Mouse (Mus musculus) embryonic facial prominence, embryonic 13.5 days (tissue): ENCODE data around the gene Bcar3. TPM values are rescaled to one million over a fixed set of nuclear protein-coding genes. Genes with fewer than 3 reads are reported as not detected.

Source experiments
- ATAC-seq: fragments of 200-750 bp; cut with Nextera tagmentation; 2 replicates; pipeline ENCODE4 v1.8.0; 2017; ENCODE audit warnings: low read depth; ENCODE audit not compliant: insufficient number of reproducible peaks, insufficient read depth, low FRiP score, low TSS enrichment
- H3K27ac ChIP-seq: fragments of 300-500 bp; sonication (generic); 2 replicates; pipeline ENCODE4 v1.5.1; 2015; ENCODE audit warnings: moderate library complexity, mild to moderate bottlenecking, inconsistent platforms
- H3K27me3 ChIP-seq: fragments of 300-500 bp; sonication (generic); 2 replicates; pipeline ENCODE4 v1.6.1; 2015; ENCODE audit warnings: mild to moderate bottlenecking, inconsistent platforms
- H3K36me3 ChIP-seq: fragments of 300-500 bp; sonication (generic); 2 replicates; pipeline ENCODE4 v1.6.1; 2015; ENCODE audit warnings: mild to moderate bottlenecking, inconsistent platforms
- H3K4me1 ChIP-seq: fragments of 300-500 bp; sonication (generic); 2 replicates; pipeline ENCODE4 v1.6.1; 2015; ENCODE audit warnings: inconsistent platforms
- H3K4me2 ChIP-seq: fragments of 300-500 bp; sonication (generic); 2 replicates; pipeline ENCODE4 v1.6.1; 2015; ENCODE audit warnings: moderate library complexity, mild to moderate bottlenecking, inconsistent platforms
- H3K4me3 ChIP-seq: fragments of 300-500 bp; sonication (generic); 2 replicates; pipeline ENCODE4 v1.5.1; 2015; ENCODE audit warnings: mild to moderate bottlenecking, inconsistent platforms
- H3K9ac ChIP-seq: fragments of 300-500 bp; sonication (generic); 2 replicates; pipeline ENCODE4 v1.6.1; 2015; ENCODE audit warnings: mild to moderate bottlenecking, inconsistent platforms
- H3K9me3 ChIP-seq: fragments of 300-500 bp; sonication (generic); 2 replicates; pipeline ENCODE4 v1.6.1; 2016; ENCODE audit warnings: inconsistent platforms
- WGBS: fragments of 180-500 bp; shearing (Covaris S2); methylation state at CpG from one replicate; pipeline ENCODE4 v1.1.7; 2015; ENCODE audit warnings: mixed read lengths; 5-methylcytosine and 5-hydroxymethylcytosine counted together
- polyA plus RNA-seq: library from polyadenylated mRNA; unstranded; fragments of >200 nt; fragmentation: Nextera tagmentation; extraction: Ambion mirVana; gene quantifications from 2 replicates; pipeline ENCODE4 v1.2.1, GENCODE M21; 2015

The Bcar3 gene
- polyA plus RNA-seq, 1 experiment from 2014 or later, result 8.6 TPM

- H3K9ac ChIP-seq, result no peak overlapping the region
- H3K27me3 ChIP-seq, result peaks cover 11% of the 10 kb centered on the region; the same call in 1 of the 2 replicates
- no peaks in the 10 kb centered on the region for H3K9me3 ChIP-seq
- H3K4me3 ChIP-seq, result no peak overlapping the region
- no peak for ATAC-seq
- peaks cover 13% of the 10 kb centered on the region for H3K4me1 ChIP-seq
- H3K36me3 ChIP-seq, result no peaks in the 10 kb centered on the region
- 78% methylated on average over 7 of the region's 7 CpGs for WGBS
- no peak overlapping the region for H3K4me2 ChIP-seq
- H3K27ac ChIP-seq, result no peak overlapping the region
Observed at GRCm38 (mm10) chr3:122422276-122422675, 128.3 kb downstream of the Bcar3 start.

- Histone ChIP-seq H3K27me3 (peaks cover 6% of the 10 kb centered on the region; the same call in 1 of the 2 replicates), H3K9ac (no peak overlapping the region), H3K27ac (no peak overlapping the region), H3K4me1 (peaks cover 13% of the 10 kb centered on the region), H3K4me3 (no peak overlapping the region), H3K36me3 (no peaks in the 10 kb centered on the region), H3K9me3 (no peaks in the 10 kb centered on the region), H3K4me2 (no peak overlapping the region)
- ATAC-seq, result no peak
- 86% methylated on average over 7 of the region's 7 CpGs for WGBS
Observed at GRCm38 (mm10) chr3:122423643-122424042, 129.7 kb downstream of the Bcar3 start.

GRCm38 (mm10) chr3:122428325-122428821 lies 134.4 kb downstream of the Bcar3 start:
- Histone ChIP-seq H3K4me3 (no peak overlapping the region), H3K9ac (no peak overlapping the region), H3K27ac (no peak overlapping the region), H3K27me3 (no peaks in the 10 kb centered on the region), H3K9me3 (no peaks in the 10 kb centered on the region), H3K36me3 (0 out of 2 replicates have a peak, but pooled peaks cover 3% of the 10 kb centered on the region), H3K4me2 (no peak overlapping the region), H3K4me1 (peaks cover 29% of the 10 kb centered on the region)
- ATAC-seq, result no peak
- WGBS, result 66% methylated on average over 7 of the region's 7 CpGs

GRCm38 (mm10) chr3:122430780-122431497 lies 137.0 kb downstream of the Bcar3 start:
- H3K4me3 ChIP-seq, result no peak overlapping the region
- no peak overlapping the region for H3K9ac ChIP-seq
- H3K4me1 ChIP-seq, result peaks cover 31% of the 10 kb centered on the region
- H3K9me3 ChIP-seq, result no peaks in the 10 kb centered on the region
- no peak overlapping the region for H3K27ac ChIP-seq
- no peaks in the 10 kb centered on the region for H3K27me3 ChIP-seq
- WGBS, result 57% methylated on average over 7 of the region's 7 CpGs
- 0 out of 2 replicates have a peak, but pooled peaks cover 3% of the 10 kb centered on the region for H3K36me3 ChIP-seq
- H3K4me2 ChIP-seq, result no peak overlapping the region
- no peak for ATAC-seq

GRCm38 (mm10) chr3:122432811-122433406 lies 139.0 kb downstream of the Bcar3 start:
- Histone ChIP-seq H3K4me2 (no peak overlapping the region), H3K36me3 (0 out of 2 replicates have a peak, but pooled peaks cover 3% of the 10 kb centered on the region), H3K27me3 (no peaks in the 10 kb centered on the region), H3K4me1 (peaks cover 38% of the 10 kb centered on the region), H3K9ac (no peak overlapping the region), H3K4me3 (no peak overlapping the region), H3K27ac (no peak overlapping the region), H3K9me3 (no peaks in the 10 kb centered on the region)
- ATAC-seq, result no peak
- WGBS, result 10% methylated on average over 9 of the region's 9 CpGs

- H3K4me1 ChIP-seq, result peaks cover 42% of the 10 kb centered on the region
- H3K4me3 ChIP-seq, result no peak overlapping the region
Observed at GRCm38 (mm10) chr3:122433975-122434626, 140.2 kb downstream of the Bcar3 start.

GRCm38 (mm10) chr3:122434983-122435935 lies 141.3 kb downstream of the Bcar3 start:
- Histone ChIP-seq H3K9me3 (no peaks in the 10 kb centered on the region), H3K36me3 (no peaks in the 10 kb centered on the region), H3K27ac (no peak overlapping the region), H3K4me1 (peaks cover 42% of the 10 kb centered on the region), H3K27me3 (no peaks in the 10 kb centered on the region), H3K4me3 (no peak overlapping the region), H3K9ac (no peak overlapping the region), H3K4me2 (no peak overlapping the region)
- ATAC-seq, result no peak
- WGBS, result 88% methylated on average over 8 of the region's 8 CpGs

More at GRCm38 (mm10) chr3:122433975-122434626, 140.2 kb downstream of the Bcar3 start:
- 86% methylated on average over 5 of the region's 5 CpGs for WGBS
- Histone ChIP-seq H3K27ac (no peak overlapping the region), H3K9me3 (no peaks in the 10 kb centered on the region), H3K27me3 (no peaks in the 10 kb centered on the region), H3K9ac (no peak overlapping the region), H3K4me2 (no peak overlapping the region), H3K36me3 (0 out of 2 replicates have a peak, but pooled peaks cover 3% of the 10 kb centered on the region)
- ATAC-seq, result no peak

- Histone ChIP-seq H3K4me1 (peaks cover 14% of the 10 kb centered on the region; the same call in 1 of the 2 replicates), H3K4me2 (no peak overlapping the region), H3K27me3 (no peaks in the 10 kb centered on the region), H3K4me3 (no peak overlapping the region), H3K27ac (no peak overlapping the region), H3K9ac (no peak overlapping the region), H3K36me3 (no peaks in the 10 kb centered on the region), H3K9me3 (no peaks in the 10 kb centered on the region)
- WGBS, result 47% methylated on average over 7 of the region's 7 CpGs
- no peak for ATAC-seq
Observed at GRCm38 (mm10) chr3:122438143-122438825, 144.3 kb downstream of the Bcar3 start.

GRCm38 (mm10) chr3:122445696-122446095 lies 151.8 kb downstream of the Bcar3 start:
- Histone ChIP-seq H3K27ac (no peak overlapping the region), H3K27me3 (no peaks in the 10 kb centered on the region), H3K9ac (no peak overlapping the region), H3K36me3 (0 out of 2 replicates have a peak, but pooled peaks cover 2% of the 10 kb centered on the region), H3K4me1 (peaks cover 10% of the 10 kb centered on the region; the same call in 1 of the 2 replicates), H3K4me3 (no peak overlapping the region), H3K4me2 (no peak overlapping the region), H3K9me3 (no peaks in the 10 kb centered on the region)
- no peak for ATAC-seq
- 87% methylated on average over 11 of the region's 11 CpGs for WGBS

- H3K4me2 ChIP-seq, result no peak overlapping the region
- H3K36me3 ChIP-seq, result 0 out of 2 replicates have a peak, but pooled peaks cover 2% of the 10 kb centered on the region
- no peak for ATAC-seq
- no peak overlapping the region for H3K9ac ChIP-seq
- no peaks in the 10 kb centered on the region for H3K27me3 ChIP-seq
- H3K4me3 ChIP-seq, result no peak overlapping the region
- H3K4me1 ChIP-seq, result peaks cover 10% of the 10 kb centered on the region; the same call in 1 of the 2 replicates
- 37% methylated on average over 8 of the region's 8 CpGs for WGBS
- no peak overlapping the region for H3K27ac ChIP-seq
- no peaks in the 10 kb centered on the region for H3K9me3 ChIP-seq
Observed at GRCm38 (mm10) chr3:122446678-122447077, 152.7 kb downstream of the Bcar3 start.
